In genomic region chr2:180215951-180216350, GRCm38 (mm10) we compare ENCODE assay signal across 9 mouse cellular contexts. TPM values are rescaled to one million over a fixed set of nuclear protein-coding genes. Genes with fewer than 3 reads are reported as not detected.
DNase-seq lines count a peak whose midpoint lies in the region; ATAC-seq lines count a peak whose summit lies in the region.
"Had no signal": no experiment of that assay in that cellular context is flagged by ENCODE, and none has a peak within 500 bp of the region (broad histone marks: within the 10 kb centered on the region; RNA-seq: fewer than 3 reads in every experiment).

No protein-coding gene starts in this region.

- peak; percentile 49; the same call in 1 of the 2 replicates for ATAC-seq in common myeloid progenitor, adult 5-6 weeks (replicated peaks; ENCODE audit: low read depth, poor library complexity, severe bottlenecking)
- ATAC-seq in lung, embryonic 15.5 days (ENCODE audit: borderline replicate concordance, extremely low read depth, low FRiP score, low TSS enrichment) = peak; percentile 9; the same call in 1 of the 2 replicates

- H3K4me1 ChIP-seq in lung, embryonic 15.5 days = peaks cover 66% of the 10 kb centered on the region

- H3K9me3 ChIP-seq in lung, embryonic 15.5 days = no peaks in the 10 kb centered on the region
- H3K9me3 ChIP-seq: embryonic facial prominence, embryonic 13.5 days had no signal

- WGBS in lung, embryonic 15.5 days = 38% methylated on average over 6 of the region's 6 CpGs

- H3K27me3 ChIP-seq in lung, embryonic 15.5 days = no peaks in the 10 kb centered on the region
- H3K27me3 ChIP-seq: embryonic facial prominence, embryonic 13.5 days had no signal

- no peak overlapping the region for H3K4me3 ChIP-seq in lung, embryonic 15.5 days
- H3K4me3 ChIP-seq: embryonic facial prominence, embryonic 13.5 days had no signal

- peak overlapping the region; percentile 91 for H3K27ac ChIP-seq in lung, embryonic 15.5 days
- H3K27ac ChIP-seq: embryonic facial prominence, embryonic 13.5 days had no signal

- peak; percentile 61 to 73 for DNase-seq in adrenal gland, adult 18-20 months (ENCODE audit: low spot score in 2 of 2)
- DNase-seq in kidney, adult 18-20 months = peak; percentile 65
- DNase-seq in spleen, postnatal 14 days (ENCODE audit: low spot score in 2 of 2) = no peak
- DNase-seq in ovary, postnatal 36 days (ENCODE audit: low spot score) = no peak
- DNase-seq in frontal cortex, postnatal 25 days (ENCODE audit: low spot score in 2 of 2) = no peak
- no peak for DNase-seq in embryo, embryonic 9.5 days (ENCODE audit: extremely low spot score)

- 0 out of 2 replicates have a peak, but pooled peaks cover 3% of the 10 kb centered on the region for H3K36me3 ChIP-seq in lung, embryonic 15.5 days
- H3K36me3 ChIP-seq: embryonic facial prominence, embryonic 13.5 days had no signal

- H3K4me2 ChIP-seq in lung, embryonic 15.5 days = peak overlapping the region; percentile 5; the same call in 1 of the 2 replicates
- H3K4me2 ChIP-seq: embryonic facial prominence, embryonic 13.5 days had no signal

- peak overlapping the region; percentile 10; the same call in 1 of the 2 replicates for H3K9ac ChIP-seq in lung, embryonic 15.5 days
- H3K9ac ChIP-seq: embryonic facial prominence, embryonic 13.5 days had no signal

RNA-seq across cellular contexts. Expression of gene Lama5, which starts 9.7 kb away (rescaled TPM):
- total RNA-seq in adrenal gland, adult 18-20 months (2021) = 10 to 100 TPM; 31.5 to 61.3 TPM
- 0.05 and 0.10 TPM in 2 replicates for total RNA-seq in common myeloid progenitor, adult 5-6 weeks (2017)
- polyA plus RNA-seq in lung, embryonic 15.5 days (2015; fragmentation: Nextera tagmentation; extraction: Ambion mirVana) = 79.0 and 83.2 TPM in 2 replicates

RNA-seq across cellular contexts. Expression of gene Rps21, which starts 41.2 kb away (rescaled TPM):
- total RNA-seq in adrenal gland, adult 18-20 months (2021) = 100 to 1,000 TPM; 777 to 810 TPM
- total RNA-seq in common myeloid progenitor, adult 5-6 weeks (2017) = 3,441 and 4,282 TPM in 2 replicates
- polyA plus RNA-seq in lung, embryonic 15.5 days (2015; fragmentation: Nextera tagmentation; extraction: Ambion mirVana) = 477 and 524 TPM in 2 replicates

RNA-seq across cellular contexts. Expression of gene Adrm1, which starts 44.7 kb away (rescaled TPM):
- 100 to 1,000 TPM; 179 to 198 TPM for total RNA-seq in adrenal gland, adult 18-20 months (2021)
- total RNA-seq in common myeloid progenitor, adult 5-6 weeks (2017) = 51.8 and 52.0 TPM in 2 replicates
- 184 and 191 TPM in 2 replicates for polyA plus RNA-seq in lung, embryonic 15.5 days (2015; fragmentation: Nextera tagmentation; extraction: Ambion mirVana)

RNA-seq across cellular contexts. Expression of gene Cables2, which starts 57.3 kb away (rescaled TPM):
- 10 to 100 TPM; 12.1 to 15.6 TPM for total RNA-seq in adrenal gland, adult 18-20 months (2021)
- 9.2 and 11.8 TPM in 2 replicates for total RNA-seq in common myeloid progenitor, adult 5-6 weeks (2017)
- 14.1 and 16.5 TPM in 2 replicates for polyA plus RNA-seq in lung, embryonic 15.5 days (2015; fragmentation: Nextera tagmentation; extraction: Ambion mirVana)

Comparison
In these comparisons a context has a peak if more than half of its experiments do, and no peak if none do; other contexts are left out.
1. DNase-seq: peak in adrenal gland, adult 18-20 months (2 of 2) and kidney, adult 18-20 months (single experiment); none in spleen, postnatal 14 days (0 of 2), ovary, postnatal 36 days (single experiment), frontal cortex, postnatal 25 days (0 of 2) and embryo, embryonic 9.5 days (single experiment).
2. RNA of gene Lama5, which starts 9.7 kb away (total RNA-seq): 31.5 to 61.3 TPM in adrenal gland, adult 18-20 months; 0.05 to 0.10 TPM in common myeloid progenitor, adult 5-6 weeks; every median in the first group is over 10 times any median in the second.